Mouse (Mus musculus): ENCODE results near the gene Nat8f4.
"Not testable (repeated sequence)": the region's sequence is repeated elsewhere in the genome, so short reads cannot be mapped to it uniquely, and the experiment has no call there.

DNA sequence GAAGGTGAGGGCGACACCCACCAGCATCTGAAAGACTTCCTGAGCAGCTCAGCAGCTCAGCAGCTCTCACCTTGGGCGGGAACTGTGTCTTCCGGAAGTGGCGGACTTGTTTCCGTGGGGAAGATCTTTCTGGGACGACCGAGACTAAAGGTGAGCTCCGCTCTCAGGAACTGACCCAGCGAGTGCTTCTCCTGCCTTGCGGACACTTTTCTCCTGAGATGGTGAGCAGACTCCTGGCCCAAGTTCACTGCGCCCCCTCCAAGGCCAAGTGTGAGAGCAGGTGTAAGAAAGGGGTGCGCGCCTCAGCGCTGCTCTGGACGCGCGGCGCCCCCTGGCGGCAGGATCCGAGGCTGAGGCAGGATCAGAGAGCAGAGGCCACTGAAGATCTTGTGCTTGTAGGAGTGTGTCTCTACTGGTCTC is at the start of gene Nat8f4:
- peak; percentile 86 for TF ChIP-seq CTCF (IDR thresholded peaks at IDR 0.05; ENCODE audit: low read depth)
- TF ChIP-seq EP300 (optimal IDR thresholded peaks at IDR 0.05) = not testable (repeated sequence)

Data from stomach, postnatal 0 days (tissue).